Mouse (Mus musculus) hindbrain, embryonic 11.5 days (tissue): ENCODE results near the gene Zfp148. TPM values are rescaled to one million over a fixed set of nuclear protein-coding genes. Genes with fewer than 3 reads are reported as not detected.
A peak's percentile ranks its signal among the peaks of the same experiment; 100 is the strongest.

Source experiments
- ATAC-seq: fragments of 200-750 bp; cut with Nextera tagmentation; 2 replicates; pipeline ENCODE4 v1.8.0; 2017; ENCODE audit warnings: mild to moderate bottlenecking, moderate TSS enrichment, moderate library complexity; ENCODE audit not compliant: low FRiP score
- DNase-seq: peaks from one replicate; pipeline ENCODE4 v3.0.0-alpha.2; 2015; ENCODE audit warnings: low spot score
- H3K27ac ChIP-seq: fragments of 300-500 bp; sonication (generic); 2 replicates; pipeline ENCODE4 v1.5.1; 2014; ENCODE audit warnings: mild to moderate bottlenecking, low read depth, low read length
- H3K27me3 ChIP-seq: fragments of 300-500 bp; sonication (generic); 2 replicates; pipeline ENCODE4 v1.6.1; 2014; ENCODE audit warnings: mild to moderate bottlenecking, low read length, moderate library complexity, mixed read lengths; ENCODE audit not compliant: control insufficient read depth, insufficient read depth
- H3K36me3 ChIP-seq: fragments of 300-500 bp; sonication (generic); 2 replicates; pipeline ENCODE4 v1.6.1; 2014; ENCODE audit warnings: mild to moderate bottlenecking, low read length, moderate library complexity, mixed read lengths; ENCODE audit not compliant: control insufficient read depth, insufficient read depth
- H3K4me1 ChIP-seq: fragments of 300-500 bp; sonication (generic); replicated peaks from 2 replicates; pipeline ENCODE4 v1.6.1; 2014; ENCODE audit warnings: low read length, mixed read lengths; ENCODE audit not compliant: control insufficient read depth, insufficient read depth
- H3K4me2 ChIP-seq: fragments of 300-500 bp; sonication (generic); replicated peaks from 2 replicates; pipeline ENCODE4 v1.6.1; 2014; ENCODE audit warnings: mild to moderate bottlenecking, low read depth, low read length
- H3K4me3 ChIP-seq: fragments of 300-500 bp; sonication (generic); 2 replicates; pipeline ENCODE4 v1.5.1; 2014; ENCODE audit warnings: low read depth, low read length
- H3K9ac ChIP-seq: fragments of 300-500 bp; sonication (generic); 2 replicates; pipeline ENCODE4 v1.6.1; 2014; ENCODE audit warnings: low read depth, low read length
- H3K9me3 ChIP-seq: fragments of 300-500 bp; sonication (generic); 2 replicates; pipeline ENCODE4 v1.6.1; 2016; ENCODE audit warnings: low read length; ENCODE audit not compliant: control insufficient read depth
- WGBS: fragments of 180-500 bp; shearing (Covaris S2); extraction: QIAGEN DNeasy Blood & Tissue Kit; methylation state at CpG from one replicate; pipeline ENCODE4 v1.1.7; 2014; 5-methylcytosine and 5-hydroxymethylcytosine counted together
- polyA plus RNA-seq: library from polyadenylated mRNA; unstranded; fragments of >200 nt; fragmentation: Nextera tagmentation; extraction: Ambion mirVana; gene quantifications from 2 replicates; pipeline ENCODE4 v1.2.1, GENCODE M21; 2014

The Zfp148 gene
- polyA plus RNA-seq, 1 experiment from 2014 or later = 48.8 TPM

DNA sequence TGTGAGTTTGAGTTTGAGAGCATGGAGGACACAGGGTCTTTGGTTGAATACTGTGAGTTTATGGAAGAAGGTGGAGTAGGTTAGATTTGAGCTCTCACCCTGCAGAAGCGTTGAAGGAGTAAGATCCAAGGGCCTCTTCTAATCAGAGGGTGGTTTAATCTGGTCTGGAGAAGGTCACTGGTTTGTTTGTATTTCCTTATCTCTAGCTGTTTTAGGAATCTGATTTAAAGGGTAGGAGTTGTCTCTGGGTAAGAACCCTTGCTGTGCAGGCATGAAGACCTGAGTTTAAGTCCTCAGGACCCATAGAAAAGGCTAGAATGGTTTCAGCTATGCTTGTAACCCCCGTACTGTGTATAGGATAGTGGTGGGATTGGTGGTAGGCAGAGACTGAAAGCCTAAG is 6.4 kb downstream of the Zfp148 start:
- no peaks in the 10 kb centered on the region for H3K36me3 ChIP-seq
- no peak overlapping the region for H3K9ac ChIP-seq
- H3K27ac ChIP-seq = 0 out of 2 replicates have a peak overlapping the region, but pooled peaks have one; percentile 13
- DNase-seq (no peak), ATAC-seq (no peak)
- no peaks in the 10 kb centered on the region; the same call in 1 of the 2 replicates for H3K4me1 ChIP-seq
- WGBS = 91% methylated on average over 2 of the region's 2 CpGs
- H3K27me3 ChIP-seq = no peaks in the 10 kb centered on the region
- no peak overlapping the region for H3K4me2 ChIP-seq
- no peak overlapping the region for H3K4me3 ChIP-seq
- H3K9me3 ChIP-seq = no peaks in the 10 kb centered on the region

DNA sequence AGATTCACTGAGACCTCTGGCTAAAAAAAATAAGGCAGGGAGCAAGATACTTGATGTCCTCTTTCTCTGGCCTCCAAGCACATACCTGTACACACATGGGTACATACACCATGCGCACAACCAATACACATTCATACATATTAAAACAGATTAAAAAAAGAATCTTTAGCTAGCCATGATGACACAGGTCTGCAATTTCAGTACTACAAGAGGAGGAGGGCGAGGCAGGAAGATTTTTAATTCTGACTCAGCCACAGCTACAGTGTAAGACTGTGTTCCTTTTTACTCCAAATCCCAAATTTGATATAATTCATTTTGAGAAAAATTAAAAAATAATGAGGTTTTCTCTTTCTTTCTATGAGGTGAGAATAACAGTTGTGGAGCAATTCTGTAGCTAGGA is 6.8 kb downstream of the Zfp148 start:
- DNase-seq (no peak), ATAC-seq (no peak)
- no peaks in the 10 kb centered on the region for H3K9me3 ChIP-seq
- no peaks in the 10 kb centered on the region; the same call in 1 of the 2 replicates for H3K4me1 ChIP-seq
- WGBS = 94% methylated on average over 2 of the region's 2 CpGs
- H3K27ac ChIP-seq = no peak overlapping the region
- H3K27me3 ChIP-seq = no peaks in the 10 kb centered on the region
- no peaks in the 10 kb centered on the region for H3K36me3 ChIP-seq
- H3K4me2 ChIP-seq = no peak overlapping the region
- H3K4me3 ChIP-seq = no peak overlapping the region
- H3K9ac ChIP-seq = no peak overlapping the region

DNA sequence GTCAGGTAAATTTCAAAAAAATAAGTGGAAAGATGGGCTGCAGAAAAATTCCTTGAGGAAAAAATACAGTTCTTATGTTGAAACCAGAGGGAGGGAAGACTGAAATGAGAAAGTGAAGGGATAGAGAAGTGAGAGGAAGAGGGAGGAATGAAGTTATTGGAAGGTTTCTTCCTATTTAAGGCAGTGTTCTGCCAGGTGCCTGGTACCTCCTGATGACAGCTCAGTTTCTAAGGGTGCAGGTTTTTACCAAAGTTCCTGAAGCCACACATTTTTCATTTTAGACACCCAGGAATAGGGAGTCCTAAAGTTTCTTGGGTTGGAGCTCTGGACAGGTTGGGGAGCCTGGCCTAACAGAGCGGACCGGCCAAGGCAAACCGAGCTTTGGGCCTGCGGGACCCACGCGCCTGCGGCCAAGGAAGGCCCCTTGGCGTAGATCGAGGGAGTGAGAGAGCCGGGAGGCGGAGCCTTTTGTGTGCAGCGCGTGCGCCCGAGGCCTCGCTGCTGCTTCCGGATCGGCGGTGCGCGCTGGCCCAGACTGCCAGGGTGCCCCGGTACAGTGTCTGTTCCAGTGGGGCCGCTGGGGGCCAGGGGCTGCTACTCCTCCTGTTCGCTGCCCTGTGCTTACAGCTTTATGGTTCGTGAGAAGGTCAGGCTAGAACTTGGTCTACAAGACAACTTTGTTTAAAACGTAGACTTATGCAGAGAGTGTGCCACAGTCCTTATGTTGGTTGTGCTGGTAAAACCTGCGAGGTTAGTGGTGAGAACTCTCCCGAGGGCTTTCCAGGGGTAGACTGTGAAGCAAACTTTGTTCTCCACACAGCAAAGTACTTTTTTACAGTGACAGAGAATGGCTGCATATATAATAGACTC is 19.5 kb downstream of the Zfp148 start:
- Histone ChIP-seq H3K4me2 (peak overlapping the region; percentile 61), H3K9me3 (no peaks in the 10 kb centered on the region), H3K4me3 (peak overlapping the region; percentile 33), H3K4me1 (peaks cover 4% of the 10 kb centered on the region; the same call in 1 of the 2 replicates), H3K9ac (peak overlapping the region; percentile 65), H3K27ac (no peak overlapping the region), H3K36me3 (no peaks in the 10 kb centered on the region), H3K27me3 (no peaks in the 10 kb centered on the region)
- ATAC-seq (peak; percentile 71; the same call in 1 of the 2 replicates), DNase-seq (peak; percentile 78)
- 2% methylated on average over 28 of the region's 28 CpGs for WGBS

DNA sequence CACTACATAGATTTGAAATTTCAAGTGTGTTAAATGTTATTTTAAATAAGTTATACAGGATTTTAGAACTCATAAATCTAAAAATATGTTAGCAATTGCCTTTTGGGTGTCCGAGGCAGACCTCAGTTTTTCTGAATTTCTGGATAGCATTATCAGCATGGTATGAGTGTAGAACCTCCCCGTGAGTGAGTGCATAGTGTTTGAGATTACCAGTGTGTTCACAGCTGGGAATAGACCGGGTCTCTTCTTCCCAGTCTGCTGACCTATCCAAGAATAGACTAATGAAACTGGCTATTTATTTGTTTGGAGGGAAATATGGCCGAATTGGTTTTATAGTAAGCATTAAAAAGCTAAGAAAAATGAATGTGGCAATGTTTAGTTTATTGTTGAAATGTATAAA is 20.3 kb downstream of the Zfp148 start:
- DNase-seq (no peak), ATAC-seq (no peak)
- no peak overlapping the region for H3K4me3 ChIP-seq
- no peak overlapping the region for H3K27ac ChIP-seq
- no peaks in the 10 kb centered on the region for H3K27me3 ChIP-seq
- H3K36me3 ChIP-seq = no peaks in the 10 kb centered on the region
- no peak overlapping the region for H3K4me2 ChIP-seq
- no peak overlapping the region for H3K9ac ChIP-seq
- H3K9me3 ChIP-seq = no peaks in the 10 kb centered on the region
- WGBS = 82% methylated on average over 4 of the region's 4 CpGs
- peaks cover 4% of the 10 kb centered on the region; the same call in 1 of the 2 replicates for H3K4me1 ChIP-seq

DNA sequence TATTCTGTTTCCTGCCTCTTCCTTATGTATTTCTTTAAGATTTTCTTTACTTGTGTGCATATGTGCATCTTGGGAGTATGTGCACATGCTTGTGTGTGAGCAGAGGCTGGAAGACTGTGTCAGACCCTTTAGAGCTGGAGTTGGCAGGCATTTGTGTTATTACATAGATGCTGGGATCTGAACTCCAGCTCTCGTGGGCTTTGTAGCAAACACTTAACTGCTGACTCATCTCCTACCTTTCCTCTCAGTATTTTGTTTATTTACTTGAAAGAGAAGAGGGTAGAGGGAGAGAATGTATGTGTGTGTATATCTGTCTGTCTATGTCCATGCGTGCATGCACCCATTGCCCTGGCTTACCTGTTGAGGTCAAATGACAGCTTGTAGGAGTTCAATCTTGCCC is 22.6 kb downstream of the Zfp148 start:
- Histone ChIP-seq H3K9ac (no peak overlapping the region), H3K27me3 (no peaks in the 10 kb centered on the region), H3K36me3 (no peaks in the 10 kb centered on the region), H3K9me3 (no peaks in the 10 kb centered on the region), H3K4me2 (no peak overlapping the region), H3K27ac (no peak overlapping the region), H3K4me3 (no peak overlapping the region), H3K4me1 (peaks cover 4% of the 10 kb centered on the region; the same call in 1 of the 2 replicates)
- DNase-seq (no peak), ATAC-seq (no peak)
- 80% methylated on average over 2 of the region's 2 CpGs for WGBS

DNA sequence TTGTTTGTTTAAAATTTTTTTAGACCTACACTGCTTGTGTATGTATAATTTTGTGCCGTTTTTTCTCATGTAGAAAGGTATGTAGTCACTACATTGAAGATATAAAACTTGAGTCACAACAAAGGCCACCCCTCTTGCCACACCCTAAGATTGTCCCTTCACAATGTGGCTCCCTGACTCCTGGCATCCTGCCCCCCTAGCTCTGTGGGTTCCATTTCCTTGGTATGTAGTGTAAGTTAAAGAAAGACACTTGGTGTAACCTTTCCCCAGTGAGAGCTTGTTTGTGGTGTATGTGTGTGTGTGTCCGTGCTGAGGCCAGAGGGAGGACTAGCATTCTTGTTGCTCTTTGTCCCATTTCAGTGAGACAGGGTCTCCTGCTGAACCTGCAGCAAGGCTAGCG is 23.4 kb downstream of the Zfp148 start:
- Histone ChIP-seq H3K9me3 (no peaks in the 10 kb centered on the region), H3K27me3 (no peaks in the 10 kb centered on the region), H3K36me3 (no peaks in the 10 kb centered on the region), H3K4me1 (peaks cover 4% of the 10 kb centered on the region; the same call in 1 of the 2 replicates), H3K27ac (no peak overlapping the region), H3K9ac (no peak overlapping the region), H3K4me2 (no peak overlapping the region), H3K4me3 (no peak overlapping the region)
- no peak for DNase-seq
- no peak for ATAC-seq
- 84% methylated on average over 3 of the region's 3 CpGs for WGBS

DNA sequence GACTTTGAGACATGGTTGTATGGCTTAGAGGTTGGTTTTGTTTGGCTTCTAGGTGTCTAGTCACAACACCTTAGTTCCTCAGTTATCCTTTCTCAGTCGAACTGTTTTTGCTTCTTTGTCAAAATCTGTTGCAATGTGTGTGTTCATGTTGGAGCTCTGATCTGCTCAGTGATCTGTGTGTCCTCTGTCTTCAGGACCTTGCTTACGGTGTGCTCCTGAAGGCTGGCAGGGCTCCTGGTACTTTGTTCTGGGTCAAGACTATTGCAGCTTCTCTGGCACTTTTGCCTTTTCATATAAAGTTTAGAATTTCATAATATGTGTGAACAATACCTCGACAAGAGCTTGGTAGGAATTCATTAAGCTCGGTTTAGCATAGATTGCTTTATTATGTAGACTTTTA is 24.9 kb downstream of the Zfp148 start:
- Histone ChIP-seq H3K9ac (no peak overlapping the region), H3K4me3 (no peak overlapping the region), H3K36me3 (no peaks in the 10 kb centered on the region), H3K4me2 (no peak overlapping the region), H3K27me3 (no peaks in the 10 kb centered on the region), H3K9me3 (no peaks in the 10 kb centered on the region), H3K27ac (no peak overlapping the region), H3K4me1 (no peaks in the 10 kb centered on the region)
- ATAC-seq (no peak), DNase-seq (no peak)
- 86% methylated on average over 4 of the region's 4 CpGs for WGBS

DNA sequence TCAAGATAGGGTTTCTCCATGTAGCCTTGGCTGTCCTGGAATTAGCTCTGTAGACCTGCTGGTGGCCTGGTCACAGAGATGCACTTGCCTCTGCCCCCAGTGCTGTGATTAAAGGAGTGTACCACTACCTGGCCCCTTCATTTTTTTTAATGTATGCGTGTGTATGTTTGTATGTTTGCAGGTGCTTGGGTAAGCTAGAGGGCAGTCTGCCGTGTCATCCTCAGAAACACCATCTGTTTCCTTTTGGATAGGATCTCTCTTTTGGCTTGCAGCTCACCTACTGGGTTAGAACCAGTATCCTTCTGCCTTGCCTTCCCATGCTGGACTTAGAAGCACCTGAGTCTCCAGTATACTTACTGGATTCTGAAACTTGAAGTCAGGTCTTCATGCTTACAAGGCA is 29.5 kb downstream of the Zfp148 start:
- no peak overlapping the region for H3K27ac ChIP-seq
- DNase-seq = no peak
- no peak overlapping the region for H3K9ac ChIP-seq
- 92% methylated on average over 2 of the region's 2 CpGs for WGBS
- H3K27me3 ChIP-seq = no peaks in the 10 kb centered on the region
- H3K4me3 ChIP-seq = no peak overlapping the region
- ATAC-seq = no peak
- H3K4me1 ChIP-seq = no peaks in the 10 kb centered on the region
- no peaks in the 10 kb centered on the region for H3K36me3 ChIP-seq
- H3K9me3 ChIP-seq = no peaks in the 10 kb centered on the region
- no peak overlapping the region for H3K4me2 ChIP-seq

DNA sequence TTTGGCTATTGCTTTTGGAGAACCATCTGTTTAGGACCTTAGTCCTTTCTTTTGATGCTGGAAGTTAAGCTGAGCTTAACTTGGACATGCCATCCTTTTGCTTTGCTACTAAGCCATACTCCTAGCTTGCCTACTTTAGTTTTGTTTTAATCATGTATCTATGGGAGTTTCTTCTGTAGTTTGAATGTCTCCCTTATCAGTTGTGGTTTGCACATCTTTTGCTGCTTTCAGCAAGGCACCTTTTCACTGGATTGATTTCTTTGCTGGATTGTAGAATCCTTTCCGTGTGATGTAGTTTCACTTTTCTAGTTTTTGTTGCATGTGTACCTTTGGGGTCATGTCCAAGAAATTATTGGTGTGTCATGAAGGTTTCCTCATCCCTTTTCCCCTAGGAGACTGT is 30.0 kb downstream of the Zfp148 start:
- H3K4me3 ChIP-seq = no peak overlapping the region
- H3K27me3 ChIP-seq = no peaks in the 10 kb centered on the region
- no peaks in the 10 kb centered on the region for H3K36me3 ChIP-seq
- no peaks in the 10 kb centered on the region for H3K4me1 ChIP-seq
- ATAC-seq = no peak
- WGBS = 94% methylated on average over 1 of the region's 1 CpGs
- no peak overlapping the region for H3K9ac ChIP-seq
- no peak overlapping the region for H3K27ac ChIP-seq
- H3K4me2 ChIP-seq = no peak overlapping the region
- DNase-seq = no peak
- no peaks in the 10 kb centered on the region for H3K9me3 ChIP-seq
